In genomic region chr17:81394124-81394523, GRCm38 (mm10) we compare ENCODE assay signal across 22 mouse cellular contexts. TPM values are rescaled to one million over a fixed set of nuclear protein-coding genes. Genes with fewer than 3 reads are reported as not detected.
A peak's percentile ranks its signal among the peaks of the same experiment; 100 is the strongest.
DNase-seq lines count a peak whose midpoint lies in the region; ATAC-seq lines count a peak whose summit lies in the region.
"Had no signal": no experiment of that assay in that cellular context is flagged by ENCODE, and none has a peak within 500 bp of the region (broad histone marks: within the 10 kb centered on the region; RNA-seq: fewer than 3 reads in every experiment).

No protein-coding gene starts in this region.

- H3K4me2 ChIP-seq in heart, embryonic 16.5 days (ENCODE audit: low read depth, low read length): no peak overlapping the region
- H3K4me2 ChIP-seq in heart, embryonic 12.5 days: no peak overlapping the region
- no peak overlapping the region for H3K4me2 ChIP-seq in kidney, embryonic 14.5 days (replicated peaks; ENCODE audit: low read depth, low read length)
- no peak overlapping the region for H3K4me2 ChIP-seq in midbrain, embryonic 16.5 days (ENCODE audit: low read length)
- H3K4me2 ChIP-seq in midbrain, embryonic 13.5 days (replicated peaks): no peak overlapping the region
- H3K4me2 ChIP-seq: embryonic facial prominence, embryonic 12.5 days; forebrain, embryonic 15.5 days; heart, embryonic 11.5 days had no signal

- H3K36me3 ChIP-seq in heart, embryonic 16.5 days (ENCODE audit: control insufficient read depth, insufficient read depth): peaks cover 7% of the 10 kb centered on the region; the same call in 1 of the 2 replicates
- H3K36me3 ChIP-seq in heart, embryonic 12.5 days: peaks cover 13% of the 10 kb centered on the region
- no peaks in the 10 kb centered on the region for H3K36me3 ChIP-seq in kidney, embryonic 14.5 days (ENCODE audit: control insufficient read depth, insufficient read depth, low read length)
- H3K36me3 ChIP-seq in midbrain, embryonic 16.5 days (ENCODE audit: control insufficient read depth, insufficient read depth, low read length): no peaks in the 10 kb centered on the region
- H3K36me3 ChIP-seq in midbrain, embryonic 13.5 days: no peaks in the 10 kb centered on the region
- no peaks in the 10 kb centered on the region for H3K36me3 ChIP-seq in limb, embryonic 10.5 days
- H3K36me3 ChIP-seq: embryonic facial prominence, embryonic 12.5 days; forebrain, embryonic 15.5 days had no signal

- H3K4me3 ChIP-seq in heart, embryonic 16.5 days (ENCODE audit: low read length): no peak overlapping the region
- no peak overlapping the region for H3K4me3 ChIP-seq in heart, embryonic 12.5 days
- H3K4me3 ChIP-seq in kidney, embryonic 14.5 days (ENCODE audit: low read length): no peak overlapping the region
- H3K4me3 ChIP-seq in midbrain, embryonic 16.5 days (ENCODE audit: low read depth, low read length): no peak overlapping the region
- H3K4me3 ChIP-seq in midbrain, embryonic 13.5 days (replicated peaks): no peak overlapping the region
- H3K4me3 ChIP-seq in limb, embryonic 10.5 days: no peak overlapping the region
- H3K4me3 ChIP-seq: embryonic facial prominence, embryonic 12.5 days; forebrain, embryonic 15.5 days had no signal

- no peaks in the 10 kb centered on the region for H3K9me3 ChIP-seq in heart, embryonic 16.5 days (replicated peaks; ENCODE audit: control insufficient read depth, low read length)
- no peaks in the 10 kb centered on the region for H3K9me3 ChIP-seq in heart, embryonic 12.5 days (replicated peaks)
- no peaks in the 10 kb centered on the region for H3K9me3 ChIP-seq in kidney, embryonic 14.5 days (ENCODE audit: control insufficient read depth, low read length)
- H3K9me3 ChIP-seq in midbrain, embryonic 16.5 days (replicated peaks; ENCODE audit: control insufficient read depth, low read length, poor library complexity, severe bottlenecking): no peaks in the 10 kb centered on the region
- no peaks in the 10 kb centered on the region for H3K9me3 ChIP-seq in midbrain, embryonic 13.5 days
- no peaks in the 10 kb centered on the region for H3K9me3 ChIP-seq in limb, embryonic 10.5 days (replicated peaks)
- H3K9me3 ChIP-seq: embryonic facial prominence, embryonic 12.5 days; forebrain, embryonic 15.5 days had no signal

- no peak for DNase-seq in kidney, adult 11 months
- peak; percentile 35 for DNase-seq in limb, embryonic 10.5 days (ENCODE audit: low spot score)
- DNase-seq in layer of hippocampus, adult 9-11 months: no peak
- DNase-seq: adrenal gland, adult 2 months; adrenal gland, postnatal 25 days; cerebellum, adult 2 months; cerebellum, postnatal 10 days; gastrocnemius, postnatal 36 days; heart, adult 18-20 months; heart, postnatal 36 days had no signal

- no peak for ATAC-seq in heart, embryonic 16.5 days (replicated peaks; ENCODE audit: extremely low read depth, insufficient read depth, low FRiP score)
- ATAC-seq in heart, embryonic 12.5 days (ENCODE audit: insufficient number of reproducible peaks, low FRiP score): no peak
- peak; percentile 74 for ATAC-seq in kidney, embryonic 14.5 days (ENCODE audit: low FRiP score, low TSS enrichment)
- peak; percentile 61; the same call in 1 of the 2 replicates for ATAC-seq in midbrain, embryonic 16.5 days
- ATAC-seq in midbrain, embryonic 13.5 days: no peak
- ATAC-seq: forebrain, embryonic 15.5 days; hindbrain, embryonic 16.5 days had no signal

- WGBS in heart, embryonic 16.5 days: 63% methylated on average over 2 of the region's 2 CpGs
- WGBS in heart, embryonic 12.5 days: 46% methylated on average over 2 of the region's 2 CpGs
- 17% methylated on average over 2 of the region's 2 CpGs for WGBS in kidney, embryonic 14.5 days
- 28% methylated on average over 2 of the region's 2 CpGs for WGBS in midbrain, embryonic 16.5 days
- 26% methylated on average over 2 of the region's 2 CpGs for WGBS in midbrain, embryonic 13.5 days
- WGBS in limb, embryonic 10.5 days: 27% methylated on average over 2 of the region's 2 CpGs

- no peaks in the 10 kb centered on the region for H3K27me3 ChIP-seq in heart, embryonic 16.5 days (ENCODE audit: control insufficient read depth, insufficient read depth, low read length)
- no peaks in the 10 kb centered on the region for H3K27me3 ChIP-seq in heart, embryonic 12.5 days (replicated peaks)
- no peaks in the 10 kb centered on the region for H3K27me3 ChIP-seq in kidney, embryonic 14.5 days (ENCODE audit: control insufficient read depth, insufficient read depth, low read length)
- H3K27me3 ChIP-seq in midbrain, embryonic 16.5 days (ENCODE audit: control insufficient read depth, insufficient read depth, low read depth, low read length): no peaks in the 10 kb centered on the region
- H3K27me3 ChIP-seq in midbrain, embryonic 13.5 days: no peaks in the 10 kb centered on the region
- no peaks in the 10 kb centered on the region for H3K27me3 ChIP-seq in limb, embryonic 10.5 days (ENCODE audit: low read depth, poor library complexity, severe bottlenecking)
- H3K27me3 ChIP-seq: embryonic facial prominence, embryonic 12.5 days; forebrain, embryonic 15.5 days had no signal

- H3K9ac ChIP-seq in heart, embryonic 16.5 days (ENCODE audit: low read length): no peak overlapping the region
- H3K9ac ChIP-seq in heart, embryonic 12.5 days: no peak overlapping the region
- no peak overlapping the region for H3K9ac ChIP-seq in kidney, embryonic 14.5 days (ENCODE audit: low read depth, low read length)
- no peak overlapping the region for H3K9ac ChIP-seq in midbrain, embryonic 16.5 days (ENCODE audit: low read depth, low read length)
- no peak overlapping the region for H3K9ac ChIP-seq in midbrain, embryonic 13.5 days (replicated peaks)
- H3K9ac ChIP-seq: embryonic facial prominence, embryonic 12.5 days; forebrain, embryonic 15.5 days had no signal

- H3K27ac ChIP-seq in heart, embryonic 16.5 days (ENCODE audit: low read length): peak overlapping the region; percentile 23; the same call in 1 of the 2 replicates
- no peak overlapping the region for H3K27ac ChIP-seq in heart, embryonic 12.5 days (ENCODE audit: poor library complexity, severe bottlenecking)
- H3K27ac ChIP-seq in kidney, embryonic 14.5 days (ENCODE audit: low read depth, low read length): no peak overlapping the region
- H3K27ac ChIP-seq in midbrain, embryonic 16.5 days (ENCODE audit: low read length): 0 out of 2 replicates have a peak overlapping the region, but pooled peaks have one; percentile 2
- no peak overlapping the region for H3K27ac ChIP-seq in midbrain, embryonic 13.5 days
- no peak overlapping the region for H3K27ac ChIP-seq in limb, embryonic 10.5 days
- H3K27ac ChIP-seq: embryonic facial prominence, embryonic 12.5 days; forebrain, embryonic 15.5 days had no signal

- H3K4me1 ChIP-seq in heart, embryonic 16.5 days (ENCODE audit: control insufficient read depth, insufficient read depth, low read length): peaks cover 9% of the 10 kb centered on the region; the same call in 1 of the 2 replicates
- H3K4me1 ChIP-seq in heart, embryonic 12.5 days (replicated peaks): peaks cover 6% of the 10 kb centered on the region
- H3K4me1 ChIP-seq in kidney, embryonic 14.5 days (ENCODE audit: control insufficient read depth, insufficient read depth, low read length): no peaks in the 10 kb centered on the region; the same call in 1 of the 2 replicates
- no peaks in the 10 kb centered on the region; the same call in none of the 2 replicates for H3K4me1 ChIP-seq in midbrain, embryonic 16.5 days (ENCODE audit: control insufficient read depth, insufficient read depth, low read length)
- H3K4me1 ChIP-seq in midbrain, embryonic 13.5 days (replicated peaks): no peaks in the 10 kb centered on the region
- H3K4me1 ChIP-seq in limb, embryonic 10.5 days: peaks cover 25% of the 10 kb centered on the region
- H3K4me1 ChIP-seq: forebrain, embryonic 15.5 days had no signal

RNA-seq across cellular contexts. Expression of gene Gm11096, which starts 47.4 kb away (rescaled TPM):
- polyA plus RNA-seq in heart, embryonic 16.5 days (2015; fragmentation: Nextera tagmentation; extraction: Ambion mirVana): not detected in 2 replicates
- not detected in 2 replicates for polyA plus RNA-seq in heart, embryonic 12.5 days (2016; fragmentation: Nextera tagmentation; extraction: Ambion mirVana)
- not detected in 2 replicates for polyA plus RNA-seq in kidney, embryonic 14.5 days (2014; fragmentation: Nextera tagmentation; extraction: Ambion mirVana)
- not detected in 2 replicates for polyA plus RNA-seq in midbrain, embryonic 16.5 days (2015; fragmentation: Nextera tagmentation; extraction: Ambion mirVana)
- polyA plus RNA-seq in midbrain, embryonic 13.5 days (2015; fragmentation: Nextera tagmentation; extraction: Ambion mirVana): not detected in 2 replicates
- not detected in 2 replicates for polyA plus RNA-seq in limb, embryonic 10.5 days (2016; fragmentation: Nextera tagmentation; extraction: Ambion mirVana)
- polyA plus RNA-seq: adrenal gland, adult 2 months; cerebellum, adult 2 months; embryonic facial prominence, embryonic 12.5 days; forebrain, embryonic 11.5 days; forebrain, embryonic 15.5 days; heart, embryonic 11.5 days; heart, postnatal 0 days; hindbrain, embryonic 11.5 days; hindbrain, embryonic 16.5 days had no signal

Comparison
In these comparisons a context has a peak if more than half of its experiments do, and no peak if none do; other contexts are left out.
1. ATAC-seq: peak in kidney, embryonic 14.5 days (single experiment) and midbrain, embryonic 16.5 days (single experiment); none in heart, embryonic 16.5 days (single experiment), heart, embryonic 12.5 days (single experiment) and midbrain, embryonic 13.5 days (single experiment).
2. H3K27ac ChIP-seq: peak in heart, embryonic 16.5 days (single experiment) and midbrain, embryonic 16.5 days (single experiment); none in heart, embryonic 12.5 days (single experiment), kidney, embryonic 14.5 days (single experiment), midbrain, embryonic 13.5 days (single experiment) and limb, embryonic 10.5 days (single experiment).